Mouse (Mus musculus): ENCODE data around the gene Cyb5r4. TPM values are rescaled to one million over a fixed set of nuclear protein-coding genes. Genes with fewer than 3 reads are reported as not detected.
"Not testable (repeated sequence)": the region's sequence is repeated elsewhere in the genome, so short reads cannot be mapped to it uniquely, and the experiment has no call there.

Cyb5r4 gene
- polyA plus RNA-seq, 1 experiment from 2014 or later, result 38.6 TPM

DNA sequence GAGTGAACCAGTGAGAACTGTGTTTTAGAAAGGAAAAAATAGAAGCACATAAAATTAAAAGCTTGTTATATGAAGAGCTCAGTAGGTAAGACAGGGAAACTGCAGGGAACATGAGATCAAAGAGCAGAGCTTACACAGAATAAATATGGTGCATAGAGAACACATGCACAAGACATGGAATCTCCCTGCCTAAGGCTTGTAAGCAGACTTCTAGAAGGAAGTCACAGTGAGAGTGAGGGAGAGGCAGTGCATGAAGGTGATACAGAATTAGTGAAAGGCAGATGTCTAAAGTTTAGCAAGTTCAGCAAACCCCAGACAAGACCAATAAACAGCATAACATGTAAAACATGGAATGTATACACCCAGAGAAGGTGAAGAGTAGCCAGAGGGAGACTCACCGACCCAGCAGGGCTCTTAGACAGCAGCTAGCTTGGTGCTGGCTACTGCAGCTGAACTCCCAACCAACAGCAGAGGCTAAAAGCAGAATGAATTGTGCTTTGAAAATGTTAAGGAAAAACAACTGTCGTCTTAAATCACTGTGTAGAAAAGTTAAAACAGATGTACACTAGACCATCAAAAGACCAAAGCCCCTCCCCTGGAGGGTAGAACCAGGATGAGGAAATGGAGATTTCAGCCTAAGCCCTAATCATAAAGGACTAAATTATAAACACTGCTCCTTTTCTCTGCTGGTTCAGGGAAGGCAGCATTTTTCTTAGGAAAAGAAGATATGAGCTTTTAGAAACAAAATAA is 13.2 kb downstream of the Cyb5r4 start:
- TF ChIP-seq CTCF (IDR thresholded peaks at IDR 0.05; ENCODE audit: low read depth) (no peak), EP300 (optimal IDR thresholded peaks at IDR 0.05) (no peak)
- DNase-seq (ENCODE audit: low spot score), result no peak
- no peak overlapping the region for H3K4me2 ChIP-seq (replicated peaks; ENCODE audit: low read depth)
- no peaks in the 10 kb centered on the region for H3K4me1 ChIP-seq (replicated peaks; ENCODE audit: control insufficient read depth, insufficient read depth)
- ATAC-seq (ENCODE audit: low FRiP score, low TSS enrichment), result no peak
- WGBS, result 56% methylated on average over 2 of the region's 2 CpGs
- H3K4me3 ChIP-seq (ENCODE audit: low read depth, low read length), result no peak overlapping the region
- no peaks in the 10 kb centered on the region for H3K9me3 ChIP-seq (ENCODE audit: control insufficient read depth, low read length)
- H3K36me3 ChIP-seq (ENCODE audit: control insufficient read depth, insufficient read depth, low read length), result no peaks in the 10 kb centered on the region
- no peak overlapping the region for H3K27ac ChIP-seq (replicated peaks)
- H3K9ac ChIP-seq (ENCODE audit: low read length), result no peak overlapping the region
- H3K27me3 ChIP-seq (ENCODE audit: control insufficient read depth, insufficient read depth, low read length), result no peaks in the 10 kb centered on the region

DNA sequence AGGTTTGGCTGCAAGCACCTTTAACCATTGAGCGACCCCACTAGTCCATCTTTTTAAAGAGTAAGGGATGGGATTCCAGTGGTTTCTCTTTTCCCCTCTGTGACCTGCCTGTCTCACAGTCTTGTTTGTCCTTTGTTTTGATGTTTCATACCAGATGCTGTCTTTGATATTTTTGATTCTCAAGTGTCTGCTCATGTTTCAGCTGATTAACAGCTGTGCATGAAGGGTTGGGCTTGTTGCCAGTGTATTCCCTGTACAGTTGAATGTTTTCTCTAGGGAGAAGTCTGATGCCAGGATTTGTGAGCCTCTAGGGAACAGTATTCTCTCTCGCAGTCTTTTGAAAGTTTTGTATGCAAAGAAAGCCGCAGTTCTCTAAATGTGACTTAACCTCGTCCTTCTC is 27.6 kb downstream of the Cyb5r4 start:
- Histone ChIP-seq H3K27ac (replicated peaks) (no peak overlapping the region), H3K4me2 (replicated peaks; ENCODE audit: low read depth) (no peak overlapping the region), H3K9me3 (ENCODE audit: control insufficient read depth, low read length) (no peaks in the 10 kb centered on the region), H3K27me3 (ENCODE audit: control insufficient read depth, insufficient read depth, low read length) (no peaks in the 10 kb centered on the region), H3K4me1 (replicated peaks; ENCODE audit: control insufficient read depth, insufficient read depth) (no peaks in the 10 kb centered on the region), H3K4me3 (ENCODE audit: low read depth, low read length) (no peak overlapping the region), H3K9ac (ENCODE audit: low read length) (no peak overlapping the region), H3K36me3 (ENCODE audit: control insufficient read depth, insufficient read depth, low read length) (no peaks in the 10 kb centered on the region)
- DNase-seq (ENCODE audit: low spot score) (no peak), ATAC-seq (ENCODE audit: low FRiP score, low TSS enrichment) (no peak)
- 63% methylated on average over 4 of the region's 4 CpGs for WGBS
- TF ChIP-seq CTCF (IDR thresholded peaks at IDR 0.05; ENCODE audit: low read depth) (no peak), EP300 (optimal IDR thresholded peaks at IDR 0.05) (no peak)

DNA sequence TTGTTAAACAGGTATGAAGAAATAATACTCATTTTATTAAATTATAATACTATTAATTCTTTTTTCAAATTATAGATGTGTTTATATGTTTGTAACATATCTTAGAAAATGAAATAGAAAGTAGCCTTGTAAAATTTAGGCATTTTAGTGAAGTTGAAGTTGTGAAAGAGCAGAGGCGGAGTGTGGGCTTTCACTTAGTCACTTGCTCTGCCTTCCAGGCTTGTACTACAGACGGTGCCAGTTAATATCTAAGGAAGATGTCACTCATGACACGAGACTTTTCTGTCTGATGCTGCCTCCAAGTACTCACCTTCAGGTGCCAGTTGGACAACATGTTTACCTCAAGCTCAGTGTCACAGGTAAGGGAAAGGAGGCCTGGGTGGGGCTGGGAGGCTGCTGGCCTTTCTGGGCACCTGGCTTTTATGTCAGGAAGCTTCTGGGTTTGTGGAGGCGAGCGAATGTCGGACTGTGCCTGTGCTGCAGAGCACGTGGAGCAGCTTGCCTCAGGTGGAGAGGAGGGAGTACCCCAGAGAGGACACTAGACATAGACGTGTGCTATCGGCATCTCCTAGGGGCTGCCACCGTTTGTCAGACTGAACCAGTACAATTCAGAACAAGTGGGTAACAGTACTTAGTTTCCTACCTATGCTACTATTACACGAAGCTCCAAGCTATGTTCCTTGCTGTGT is 33.9 kb downstream of the Cyb5r4 start:
- no peaks in the 10 kb centered on the region for H3K27me3 ChIP-seq (ENCODE audit: control insufficient read depth, insufficient read depth, low read length)
- H3K36me3 ChIP-seq (ENCODE audit: control insufficient read depth, insufficient read depth, low read length), result no peaks in the 10 kb centered on the region; the same call in 1 of the 2 replicates
- no peaks in the 10 kb centered on the region for H3K9me3 ChIP-seq (ENCODE audit: control insufficient read depth, low read length)
- H3K4me1 ChIP-seq (replicated peaks; ENCODE audit: control insufficient read depth, insufficient read depth), result no peaks in the 10 kb centered on the region
- WGBS, result 94% methylated on average over 11 of the region's 11 CpGs
- H3K4me2 ChIP-seq (replicated peaks; ENCODE audit: low read depth), result no peak overlapping the region
- no peak for DNase-seq (ENCODE audit: low spot score)
- no peak overlapping the region for H3K27ac ChIP-seq (replicated peaks)
- ATAC-seq (ENCODE audit: low FRiP score, low TSS enrichment), result no peak
- H3K4me3 ChIP-seq (ENCODE audit: low read depth, low read length), result no peak overlapping the region
- H3K9ac ChIP-seq (ENCODE audit: low read length), result no peak overlapping the region
- TF ChIP-seq CTCF (IDR thresholded peaks at IDR 0.05; ENCODE audit: low read depth) (no peak), EP300 (optimal IDR thresholded peaks at IDR 0.05) (no peak)

GRCm38 (mm10) chr9:87062337-87062736 is 40.5 kb downstream of the Cyb5r4 start:
- no peak for ATAC-seq (ENCODE audit: low FRiP score, low TSS enrichment)
- Histone ChIP-seq H3K9me3 (ENCODE audit: control insufficient read depth, low read length) (no peaks in the 10 kb centered on the region), H3K27ac (replicated peaks) (no peak overlapping the region), H3K4me2 (replicated peaks; ENCODE audit: low read depth) (no peak overlapping the region), H3K9ac (ENCODE audit: low read length) (no peak overlapping the region), H3K4me3 (ENCODE audit: low read depth, low read length) (no peak overlapping the region), H3K36me3 (ENCODE audit: control insufficient read depth, insufficient read depth, low read length) (no peaks in the 10 kb centered on the region; the same call in 1 of the 2 replicates), H3K4me1 (replicated peaks; ENCODE audit: control insufficient read depth, insufficient read depth) (no peaks in the 10 kb centered on the region), H3K27me3 (ENCODE audit: control insufficient read depth, insufficient read depth, low read length) (no peaks in the 10 kb centered on the region)
- WGBS, result 80% methylated on average over 5 of the region's 5 CpGs
- TF ChIP-seq CTCF (IDR thresholded peaks at IDR 0.05; ENCODE audit: low read depth), result no peak
- TF ChIP-seq EP300 (optimal IDR thresholded peaks at IDR 0.05), result no peak
- DNase-seq (ENCODE audit: low spot score), result no peak

GRCm38 (mm10) chr9:87068160-87068559 is 46.3 kb downstream of the Cyb5r4 start:
- Histone ChIP-seq H3K27me3 (ENCODE audit: control insufficient read depth, insufficient read depth, low read length) (no peaks in the 10 kb centered on the region), H3K36me3 (ENCODE audit: control insufficient read depth, insufficient read depth, low read length) (peaks cover 16% of the 10 kb centered on the region), H3K4me1 (replicated peaks; ENCODE audit: control insufficient read depth, insufficient read depth) (no peaks in the 10 kb centered on the region), H3K9ac (ENCODE audit: low read length) (no peak overlapping the region), H3K27ac (replicated peaks) (no peak overlapping the region), H3K4me2 (replicated peaks; ENCODE audit: low read depth) (no peak overlapping the region), H3K9me3 (ENCODE audit: control insufficient read depth, low read length) (no peaks in the 10 kb centered on the region), H3K4me3 (ENCODE audit: low read depth, low read length) (no peak overlapping the region)
- 63% methylated on average over 1 of the region's 1 CpGs for WGBS
- no peak for ATAC-seq (ENCODE audit: low FRiP score, low TSS enrichment)
- DNase-seq (ENCODE audit: low spot score), result no peak
- TF ChIP-seq CTCF (IDR thresholded peaks at IDR 0.05; ENCODE audit: low read depth) (no peak), EP300 (optimal IDR thresholded peaks at IDR 0.05) (no peak)

DNA sequence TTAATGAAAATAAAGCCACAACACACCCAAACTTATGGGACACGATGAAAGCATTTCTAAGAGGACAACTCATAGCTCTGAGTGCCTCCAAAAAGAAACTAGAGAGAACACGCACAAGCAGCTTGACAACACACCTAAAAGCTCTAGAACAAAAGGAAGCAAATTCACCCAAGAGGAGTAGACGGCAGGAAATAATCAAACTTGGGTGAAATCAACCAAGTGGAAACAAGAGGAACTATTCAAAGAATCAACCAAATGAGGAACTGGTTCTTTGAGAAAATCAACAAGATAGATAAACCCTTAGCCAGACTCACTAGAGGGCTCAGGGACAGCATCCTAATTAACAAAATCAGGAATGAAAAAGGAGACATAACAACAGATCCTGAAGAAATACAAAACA is 49.8 kb downstream of the Cyb5r4 start:
- not testable (repeated sequence) for H3K9ac ChIP-seq (ENCODE audit: low read length); H3K27me3 ChIP-seq (ENCODE audit: control insufficient read depth, insufficient read depth, low read length); H3K27ac ChIP-seq (replicated peaks); H3K4me1 ChIP-seq (replicated peaks; ENCODE audit: control insufficient read depth, insufficient read depth); H3K4me2 ChIP-seq (replicated peaks; ENCODE audit: low read depth); DNase-seq (ENCODE audit: low spot score); H3K4me3 ChIP-seq (ENCODE audit: low read depth, low read length); H3K9me3 ChIP-seq (ENCODE audit: control insufficient read depth, low read length); ATAC-seq (ENCODE audit: low FRiP score, low TSS enrichment)
- peaks cover 16% of the 10 kb centered on the region for H3K36me3 ChIP-seq (ENCODE audit: control insufficient read depth, insufficient read depth, low read length)
- WGBS, result 90% methylated on average over 3 of the region's 3 CpGs
